Mouse (Mus musculus): ENCODE data around the gene Palm2. TPM values are rescaled to one million over a fixed set of nuclear protein-coding genes. Genes with fewer than 3 reads are reported as not detected.

Palm2 gene
- polyA plus RNA-seq, 1 experiment from 2014 or later: 4.0 TPM

- Histone ChIP-seq H3K9ac (no peak overlapping the region), H3K4me2 (no peak overlapping the region), H3K4me3 (replicated peaks) (no peak overlapping the region), H3K27ac (no peak overlapping the region), H3K4me1 (no peaks in the 10 kb centered on the region), H3K36me3 (no peaks in the 10 kb centered on the region), H3K9me3 (no peaks in the 10 kb centered on the region), H3K27me3 (replicated peaks) (no peaks in the 10 kb centered on the region)
- 69% methylated on average over 4 of the region's 4 CpGs for WGBS
- ATAC-seq (ENCODE audit: insufficient read depth, low FRiP score, low read depth): no peak
These were observed 12.9 kb downstream of the Palm2 start for GRCm38 (mm10) chr4:57446854-57447444.

DNA sequence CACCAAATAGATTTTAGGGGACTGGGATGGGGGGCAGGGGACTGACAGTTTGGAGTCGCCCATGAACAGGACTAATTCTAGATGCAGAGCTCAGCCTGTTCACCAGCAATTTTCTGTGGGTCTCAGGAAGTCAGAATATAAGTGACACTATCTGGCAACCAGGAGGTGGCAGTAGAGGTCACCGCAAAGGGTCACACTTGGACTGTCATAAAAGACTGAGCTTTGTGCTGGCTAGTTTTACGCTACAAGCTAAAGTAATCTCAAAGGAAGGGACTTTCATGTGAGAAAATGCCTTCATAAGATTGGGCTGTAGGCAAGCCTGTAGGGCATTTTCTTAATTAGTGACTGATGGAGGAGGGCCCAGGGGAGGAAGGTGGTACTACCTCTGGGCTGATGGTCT, 17.8 kb downstream of the Palm2 start:
- Histone ChIP-seq H3K4me1 (no peaks in the 10 kb centered on the region), H3K27me3 (replicated peaks) (no peaks in the 10 kb centered on the region), H3K4me3 (replicated peaks) (no peak overlapping the region), H3K4me2 (no peak overlapping the region), H3K36me3 (no peaks in the 10 kb centered on the region), H3K9me3 (no peaks in the 10 kb centered on the region), H3K9ac (no peak overlapping the region), H3K27ac (no peak overlapping the region)
- 39% methylated on average over 3 of the region's 3 CpGs for WGBS
- ATAC-seq (ENCODE audit: insufficient read depth, low FRiP score, low read depth): no peak

- Histone ChIP-seq H3K4me3 (replicated peaks) (no peak overlapping the region), H3K4me2 (no peak overlapping the region), H3K4me1 (no peaks in the 10 kb centered on the region), H3K36me3 (no peaks in the 10 kb centered on the region), H3K9me3 (no peaks in the 10 kb centered on the region), H3K27ac (no peak overlapping the region), H3K9ac (no peak overlapping the region), H3K27me3 (replicated peaks) (no peaks in the 10 kb centered on the region)
- WGBS: 92% methylated on average over 5 of the region's 5 CpGs
- no peak for ATAC-seq (ENCODE audit: insufficient read depth, low FRiP score, low read depth)
These were observed 18.6 kb downstream of the Palm2 start for GRCm38 (mm10) chr4:57452661-57453060.

DNA sequence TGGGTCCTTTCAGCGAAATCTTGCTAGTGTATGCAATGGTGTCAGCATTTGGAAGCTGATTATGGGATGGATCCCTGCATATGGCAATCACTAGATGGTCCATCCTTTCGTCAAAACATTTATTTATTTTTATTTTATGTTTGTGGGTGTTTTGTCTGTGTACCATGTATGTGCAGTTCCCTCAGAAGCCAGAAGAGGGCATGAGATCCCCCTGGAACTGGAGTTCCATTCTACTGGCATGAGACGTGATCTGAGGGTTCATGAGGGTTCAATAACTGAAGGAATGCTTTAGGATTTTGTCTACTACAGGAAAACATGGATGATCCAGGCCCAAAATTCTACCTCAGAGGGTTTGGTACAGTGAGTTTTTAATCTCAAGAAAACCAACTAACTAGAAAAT, 28.3 kb downstream of the Palm2 start:
- Histone ChIP-seq H3K4me3 (replicated peaks) (no peak overlapping the region), H3K27ac (no peak overlapping the region), H3K9me3 (no peaks in the 10 kb centered on the region), H3K9ac (no peak overlapping the region), H3K4me1 (no peaks in the 10 kb centered on the region), H3K4me2 (no peak overlapping the region), H3K36me3 (no peaks in the 10 kb centered on the region), H3K27me3 (replicated peaks) (no peaks in the 10 kb centered on the region)
- no peak for ATAC-seq (ENCODE audit: insufficient read depth, low FRiP score, low read depth)
- WGBS: 59% methylated on average over 3 of the region's 3 CpGs

DNA sequence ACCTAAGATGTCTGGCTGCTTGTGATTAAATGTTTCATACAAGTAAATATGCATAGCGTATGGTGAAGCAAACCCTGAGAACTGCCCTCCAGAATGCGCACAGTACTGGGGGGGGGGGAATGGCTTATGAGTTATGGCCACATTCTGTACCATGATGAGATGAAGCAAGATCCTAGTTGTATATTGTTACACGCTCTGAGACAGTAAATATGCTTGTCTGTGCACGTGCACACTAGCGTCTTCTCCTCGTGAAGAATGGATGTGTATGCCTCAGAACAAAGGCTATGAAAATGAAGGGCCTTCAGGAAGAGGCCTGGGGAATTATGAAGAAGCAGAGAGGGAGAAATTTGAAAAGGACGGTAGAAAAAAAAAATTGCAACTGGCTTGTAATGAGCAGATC, 48.4 kb downstream of the Palm2 start:
- Histone ChIP-seq H3K9me3 (no peaks in the 10 kb centered on the region), H3K4me2 (no peak overlapping the region), H3K9ac (no peak overlapping the region), H3K4me3 (replicated peaks) (no peak overlapping the region), H3K27ac (no peak overlapping the region), H3K36me3 (no peaks in the 10 kb centered on the region), H3K27me3 (replicated peaks) (no peaks in the 10 kb centered on the region), H3K4me1 (no peaks in the 10 kb centered on the region)
- 74% methylated on average over 7 of the region's 7 CpGs for WGBS
- ATAC-seq (ENCODE audit: insufficient read depth, low FRiP score, low read depth): no peak

DNA sequence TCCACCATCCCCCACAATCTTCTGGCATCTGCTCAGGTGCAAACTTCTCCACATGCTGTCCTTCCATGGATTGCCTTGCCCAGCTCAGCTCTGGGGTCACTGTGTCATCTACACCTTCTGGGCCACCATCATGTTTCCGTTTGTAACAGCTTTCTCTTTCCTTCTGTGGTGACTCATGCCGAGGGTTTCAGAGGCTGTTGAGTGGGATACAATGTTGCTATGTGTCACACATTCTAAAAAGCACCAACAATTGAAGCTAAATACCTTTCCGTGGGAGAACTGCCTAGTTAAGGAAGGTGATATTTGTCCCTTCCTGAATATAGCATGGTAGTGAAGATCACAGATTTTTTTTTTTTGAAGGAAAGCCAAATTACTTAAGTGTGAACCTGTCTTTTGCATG, 52.3 kb downstream of the Palm2 start:
- Histone ChIP-seq H3K4me2 (no peak overlapping the region), H3K4me1 (no peaks in the 10 kb centered on the region), H3K36me3 (no peaks in the 10 kb centered on the region), H3K27ac (no peak overlapping the region), H3K27me3 (replicated peaks) (no peaks in the 10 kb centered on the region), H3K9me3 (no peaks in the 10 kb centered on the region), H3K9ac (no peak overlapping the region), H3K4me3 (replicated peaks) (no peak overlapping the region)
- ATAC-seq (ENCODE audit: insufficient read depth, low FRiP score, low read depth): no peak
- WGBS: 85% methylated on average over 3 of the region's 3 CpGs

DNA sequence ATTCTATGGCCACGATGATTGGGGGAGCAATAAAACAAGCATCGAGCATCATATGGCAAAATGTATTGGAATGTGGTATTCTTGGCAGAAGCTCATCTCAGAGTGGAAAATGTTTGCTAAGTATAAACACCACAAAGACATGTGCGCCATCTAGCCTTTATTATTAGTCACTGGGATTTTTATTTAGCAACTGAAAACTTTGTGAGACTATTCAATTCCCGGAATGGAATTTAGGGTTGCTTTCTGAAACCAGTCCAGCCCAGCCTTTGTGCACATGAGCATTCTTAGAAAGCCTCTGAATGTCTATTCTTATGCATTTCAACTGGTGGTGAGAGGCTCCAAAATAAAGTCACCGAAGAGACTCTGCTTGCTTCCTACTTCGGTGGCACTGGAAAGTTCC, 55.8 kb downstream of the Palm2 start:
- Histone ChIP-seq H3K9ac (no peak overlapping the region), H3K36me3 (no peaks in the 10 kb centered on the region), H3K27ac (no peak overlapping the region), H3K9me3 (no peaks in the 10 kb centered on the region), H3K4me3 (replicated peaks) (no peak overlapping the region), H3K27me3 (replicated peaks) (no peaks in the 10 kb centered on the region), H3K4me2 (no peak overlapping the region), H3K4me1 (no peaks in the 10 kb centered on the region)
- 58% methylated on average over 6 of the region's 6 CpGs for WGBS
- ATAC-seq (ENCODE audit: insufficient read depth, low FRiP score, low read depth): no peak

- no peak for ATAC-seq (ENCODE audit: insufficient read depth, low FRiP score, low read depth)
- no peaks in the 10 kb centered on the region for H3K9me3 ChIP-seq
- no peak overlapping the region for H3K9ac ChIP-seq
- no peaks in the 10 kb centered on the region for H3K27me3 ChIP-seq (replicated peaks)
- 85% methylated on average over 6 of the region's 6 CpGs for WGBS
- no peak overlapping the region for H3K27ac ChIP-seq
- H3K4me1 ChIP-seq: no peaks in the 10 kb centered on the region
- no peaks in the 10 kb centered on the region for H3K36me3 ChIP-seq
- H3K4me2 ChIP-seq: no peak overlapping the region
- H3K4me3 ChIP-seq (replicated peaks): no peak overlapping the region
These were observed 70.7 kb downstream of the Palm2 start for GRCm38 (mm10) chr4:57504792-57505191.

DNA sequence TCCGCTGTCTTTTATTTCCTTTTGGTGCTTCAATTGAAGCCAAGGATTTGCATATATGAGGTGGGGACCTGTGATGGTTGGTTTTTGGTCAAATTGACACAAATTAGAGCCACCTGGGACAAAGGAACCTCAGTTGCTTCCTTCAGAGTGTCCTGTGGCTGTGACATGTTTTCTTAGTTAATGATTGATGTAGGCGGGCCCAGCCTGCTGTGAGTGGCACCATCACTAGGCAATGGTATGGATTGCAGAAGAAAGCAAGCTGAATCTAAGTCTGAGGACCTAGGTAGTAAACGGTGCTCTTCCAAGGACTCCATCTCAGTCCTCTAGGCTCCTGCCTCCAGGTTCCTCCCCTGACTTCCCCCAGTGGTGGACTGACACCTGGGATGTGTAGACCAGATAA, 76.5 kb downstream of the Palm2 start:
- no peak for ATAC-seq (ENCODE audit: insufficient read depth, low FRiP score, low read depth)

DNA sequence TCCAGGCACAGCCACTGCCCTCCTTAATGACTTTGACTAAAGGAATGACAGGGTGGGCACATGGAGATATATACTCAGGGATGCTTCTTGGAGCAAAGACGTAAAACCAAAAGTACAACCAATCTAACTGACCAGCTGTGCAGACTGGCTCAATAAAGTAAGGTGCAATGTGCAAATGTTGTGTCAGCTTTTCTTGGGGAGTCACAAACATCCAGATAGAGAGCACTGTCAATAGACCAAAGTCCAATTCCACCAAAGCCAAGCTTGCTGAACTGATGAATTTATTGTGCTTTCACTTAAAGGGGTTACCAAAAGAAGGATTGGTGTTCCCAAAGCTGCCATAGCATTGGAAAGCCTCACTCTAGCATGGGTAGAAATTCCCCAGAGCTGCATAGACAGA, 77.7 kb downstream of the Palm2 start:
- 82% methylated on average over 1 of the region's 1 CpGs for WGBS
- Histone ChIP-seq H3K9ac (no peak overlapping the region), H3K4me2 (no peak overlapping the region), H3K27ac (no peak overlapping the region), H3K9me3 (no peaks in the 10 kb centered on the region), H3K4me1 (no peaks in the 10 kb centered on the region), H3K36me3 (no peaks in the 10 kb centered on the region), H3K4me3 (replicated peaks) (no peak overlapping the region), H3K27me3 (replicated peaks) (no peaks in the 10 kb centered on the region)
- ATAC-seq (ENCODE audit: insufficient read depth, low FRiP score, low read depth): no peak

More for the DNA sequence above, 76.5 kb downstream of the Palm2 start:
- H3K4me3 ChIP-seq (replicated peaks): no peak overlapping the region
- H3K4me1 ChIP-seq: no peaks in the 10 kb centered on the region
- H3K4me2 ChIP-seq: no peak overlapping the region
- 52% methylated on average over 2 of the region's 3 CpGs for WGBS
- no peak overlapping the region for H3K9ac ChIP-seq
- no peak overlapping the region for H3K27ac ChIP-seq
- no peaks in the 10 kb centered on the region for H3K27me3 ChIP-seq (replicated peaks)
- H3K9me3 ChIP-seq: no peaks in the 10 kb centered on the region
- H3K36me3 ChIP-seq: no peaks in the 10 kb centered on the region

GRCm38 (mm10) chr4:57513241-57513933, 79.3 kb downstream of the Palm2 start:
- no peaks in the 10 kb centered on the region for H3K27me3 ChIP-seq (replicated peaks)
- no peak for ATAC-seq (ENCODE audit: insufficient read depth, low FRiP score, low read depth)
- no peak overlapping the region for H3K9ac ChIP-seq
- no peaks in the 10 kb centered on the region for H3K4me1 ChIP-seq
- H3K36me3 ChIP-seq: no peaks in the 10 kb centered on the region
- no peak overlapping the region for H3K4me3 ChIP-seq (replicated peaks)
- no peak overlapping the region for H3K4me2 ChIP-seq
- 77% methylated on average over 8 of the region's 8 CpGs for WGBS
- H3K27ac ChIP-seq: no peak overlapping the region
- no peaks in the 10 kb centered on the region for H3K9me3 ChIP-seq

GRCm38 (mm10) chr4:57514003-57514937, 80.2 kb downstream of the Palm2 start:
- no peak for ATAC-seq (ENCODE audit: insufficient read depth, low FRiP score, low read depth)
- H3K4me3 ChIP-seq (replicated peaks): no peak overlapping the region
- no peak overlapping the region for H3K4me2 ChIP-seq
- no peaks in the 10 kb centered on the region for H3K4me1 ChIP-seq
- no peaks in the 10 kb centered on the region for H3K36me3 ChIP-seq
- H3K27me3 ChIP-seq (replicated peaks): no peaks in the 10 kb centered on the region
- H3K9me3 ChIP-seq: no peaks in the 10 kb centered on the region
- H3K27ac ChIP-seq: no peak overlapping the region
- H3K9ac ChIP-seq: no peak overlapping the region
- WGBS: 78% methylated on average over 31 of the region's 31 CpGs
